Mouse (Mus musculus): ENCODE measurements around the gene S100a5.

- no peak for TF ChIP-seq CTCF (IDR thresholded peaks at IDR 0.05; ENCODE audit: low read depth)
- no peak for TF ChIP-seq EP300 (optimal IDR thresholded peaks at IDR 0.05)
Observed at GRCm38 (mm10) chr3:90638511-90639275, 30.4 kb downstream of the S100a5 start.

All from stomach, postnatal 0 days (tissue).